Mouse (Mus musculus): Measurements from ENCODE around the gene Cnnm4. TPM values are rescaled to one million over a fixed set of nuclear protein-coding genes. Genes with fewer than 3 reads are reported as not detected.

Gene Cnnm4
- polyA plus RNA-seq, 1 experiment from 2014 or later, result 2.7 TPM

DNA sequence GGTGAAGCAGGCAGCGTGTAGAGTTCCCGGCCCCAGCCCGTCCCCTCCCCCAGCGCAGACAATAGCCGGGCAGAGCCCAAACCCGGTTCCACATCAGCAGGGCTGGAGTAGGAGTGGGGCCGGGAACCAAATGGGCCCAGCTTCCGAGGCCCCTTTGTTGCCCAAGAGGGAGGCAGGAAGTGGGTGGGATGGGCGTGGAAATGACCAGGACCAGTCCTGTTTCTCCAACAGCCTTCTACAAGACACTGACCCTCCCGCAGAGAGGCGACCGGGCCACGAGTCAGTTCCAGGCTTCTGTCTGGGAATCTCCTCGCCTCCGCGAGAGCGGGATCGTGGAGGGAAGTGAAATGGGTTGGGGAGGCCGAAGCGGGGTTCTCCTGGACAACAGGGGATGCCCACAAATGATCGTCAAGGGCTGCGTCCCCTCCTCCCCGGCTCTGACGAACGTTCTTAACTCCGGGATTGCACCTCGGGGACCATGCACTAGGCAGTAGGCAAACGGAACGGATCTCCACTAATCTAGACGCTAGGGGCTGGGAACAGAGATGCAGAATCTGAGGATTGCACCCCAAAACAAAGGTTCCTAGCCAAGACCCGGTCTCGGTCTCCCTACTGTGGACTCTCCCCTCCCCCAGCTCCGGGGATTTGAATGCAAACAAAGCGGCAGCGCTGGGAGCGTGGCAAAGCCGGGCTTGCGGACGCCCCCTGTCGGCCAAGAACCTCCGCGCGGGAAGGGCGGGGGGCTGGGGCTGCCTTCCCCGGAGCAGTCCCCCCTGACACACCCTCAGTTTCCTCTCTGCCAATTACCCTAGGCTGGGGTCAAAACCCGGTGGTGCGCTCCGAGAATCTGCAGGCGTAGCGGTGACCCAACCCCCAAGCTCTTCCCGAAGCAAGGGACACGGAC is 85.4 kb downstream of the Cnnm4 start:
- under 1% methylated on average over 52 of the region's 52 CpGs for WGBS (ENCODE audit: insufficient replicate concordance)
- peak overlapping the region; percentile 63 for H3K4me3 ChIP-seq (ENCODE audit: low read depth, low read length)
- H3K9ac ChIP-seq (ENCODE audit: low read depth, low read length), result peak overlapping the region; percentile 57
- H3K4me1 ChIP-seq (ENCODE audit: control insufficient read depth, low read depth, low read length), result peaks cover 7% of the 10 kb centered on the region
- peak; percentile 68 for ATAC-seq (ENCODE audit: low read depth)
- no peaks in the 10 kb centered on the region for H3K9me3 ChIP-seq (replicated peaks; ENCODE audit: control insufficient read depth, low read length)
- peaks cover 64% of the 10 kb centered on the region for H3K27me3 ChIP-seq (ENCODE audit: control insufficient read depth, insufficient read depth, low read depth, low read length)
- H3K36me3 ChIP-seq (ENCODE audit: control insufficient read depth, insufficient read depth), result no peaks in the 10 kb centered on the region; the same call in 1 of the 2 replicates
- peak overlapping the region; percentile 73 for H3K27ac ChIP-seq (ENCODE audit: low read length)
- peak overlapping the region; percentile 68 for H3K4me2 ChIP-seq (ENCODE audit: low read depth, low read length)

GRCm38 (mm10) chr1:36557457-36558011 is 86.1 kb downstream of the Cnnm4 start:
- H3K36me3 ChIP-seq (ENCODE audit: control insufficient read depth, insufficient read depth), result no peaks in the 10 kb centered on the region; the same call in 1 of the 2 replicates
- WGBS (ENCODE audit: insufficient replicate concordance), result under 1% methylated on average over 45 of the region's 48 CpGs
- H3K27me3 ChIP-seq (ENCODE audit: control insufficient read depth, insufficient read depth, low read depth, low read length), result peaks cover 64% of the 10 kb centered on the region
- H3K4me1 ChIP-seq (ENCODE audit: control insufficient read depth, low read depth, low read length), result peaks cover 7% of the 10 kb centered on the region
- no peaks in the 10 kb centered on the region for H3K9me3 ChIP-seq (replicated peaks; ENCODE audit: control insufficient read depth, low read length)
- peak overlapping the region; percentile 68 for H3K4me2 ChIP-seq (ENCODE audit: low read depth, low read length)
- peak overlapping the region; percentile 63 for H3K4me3 ChIP-seq (ENCODE audit: low read depth, low read length)
- peak; percentile 53 for ATAC-seq (ENCODE audit: low read depth)
- peak overlapping the region; percentile 57 for H3K9ac ChIP-seq (ENCODE audit: low read depth, low read length)
- peak overlapping the region; percentile 66 for H3K27ac ChIP-seq (ENCODE audit: low read length)

Small RNAs within 50 kb of the gene (microRNA-seq; reads per million reads assigned to microRNA genes)
- not detected for gene Gm47280

Other genes with a start within 250 kb of the Cnnm4 start
- 19.6 and 19.8 TPM in 2 replicates for gene Uggt1, start 226.9 kb upstream of the Cnnm4 start, polyA plus RNA-seq (2015; fragmentation: Nextera tagmentation; extraction: Ambion mirVana)
- gene Neurl3, start 196.9 kb upstream of the Cnnm4 start, polyA plus RNA-seq (2015; fragmentation: Nextera tagmentation; extraction: Ambion mirVana), result 3.1 and 3.4 TPM in 2 replicates
- 3.6 and 4.9 TPM in 2 replicates for gene Arid5a, start 163.9 kb upstream of the Cnnm4 start, polyA plus RNA-seq (2015; fragmentation: Nextera tagmentation; extraction: Ambion mirVana)
- 12.2 and 13.0 TPM in 2 replicates for gene Kansl3, start 102.4 kb upstream of the Cnnm4 start, polyA plus RNA-seq (2015; fragmentation: Nextera tagmentation; extraction: Ambion mirVana)
- gene Fer1l5, start 99.3 kb upstream of the Cnnm4 start, polyA plus RNA-seq (2015; fragmentation: Nextera tagmentation; extraction: Ambion mirVana), result 0.15 and 0.34 TPM in 2 replicates
- 12.0 and 13.0 TPM in 2 replicates for gene Lman2l, start 26.3 kb upstream of the Cnnm4 start, polyA plus RNA-seq (2015; fragmentation: Nextera tagmentation; extraction: Ambion mirVana)
- 0.91 and 1.1 TPM in 2 replicates for gene Cnnm3, start 40.2 kb downstream of the Cnnm4 start, polyA plus RNA-seq (2015; fragmentation: Nextera tagmentation; extraction: Ambion mirVana)
- 3.2 and 4.3 TPM in 2 replicates for gene Ankrd23, start 65.3 kb downstream of the Cnnm4 start, polyA plus RNA-seq (2015; fragmentation: Nextera tagmentation; extraction: Ambion mirVana)
- not detected in 2 replicates for gene Gm42417, start 67.8 kb downstream of the Cnnm4 start, polyA plus RNA-seq (2015; fragmentation: Nextera tagmentation; extraction: Ambion mirVana)
- gene Ankrd39, start 75.8 kb downstream of the Cnnm4 start, polyA plus RNA-seq (2015; fragmentation: Nextera tagmentation; extraction: Ambion mirVana), result 5.4 and 6.7 TPM in 2 replicates
- gene Sema4c, start 86.7 kb downstream of the Cnnm4 start, polyA plus RNA-seq (2015; fragmentation: Nextera tagmentation; extraction: Ambion mirVana), result 1.5 and 2.0 TPM in 2 replicates
- 0.14 and 0.37 TPM in 2 replicates for gene Fam178b, start 211.6 kb downstream of the Cnnm4 start, polyA plus RNA-seq (2015; fragmentation: Nextera tagmentation; extraction: Ambion mirVana)
- gene Cox5b, start 219.8 kb downstream of the Cnnm4 start, polyA plus RNA-seq (2015; fragmentation: Nextera tagmentation; extraction: Ambion mirVana), result 371 and 385 TPM in 2 replicates
- gene 4933424G06Rik, start 238.5 kb downstream of the Cnnm4 start, polyA plus RNA-seq (2015; fragmentation: Nextera tagmentation; extraction: Ambion mirVana), result not detected in 2 replicates
- 25.4 and 26.0 TPM in 2 replicates for gene Actr1b, start 242.8 kb downstream of the Cnnm4 start, polyA plus RNA-seq (2015; fragmentation: Nextera tagmentation; extraction: Ambion mirVana)

Measured in liver, embryonic 16.5 days (tissue).